Mouse (Mus musculus): ENCODE measurements around the gene Gm49368. TPM values are rescaled to one million over a fixed set of nuclear protein-coding genes. Genes with fewer than 3 reads are reported as not detected.

Gene Gm49368
- total and polyA plus RNA-seq, 2 experiments from 2014 or later: not detected

GRCm38 (mm10) chr7:128107462-128107861, 45.0 kb downstream of the Gm49368 start:
- Histone ChIP-seq H3K9ac (replicated peaks; ENCODE audit: low read length, poor library complexity, severe bottlenecking) (no peak overlapping the region), H3K36me3 (ENCODE audit: insufficient read depth, low read length) (no peaks in the 10 kb centered on the region), H3K27me3 (ENCODE audit: insufficient read depth, low read length) (no peaks in the 10 kb centered on the region), H3K4me2 (ENCODE audit: low read depth, low read length, poor library complexity, severe bottlenecking) (no peak overlapping the region), H3K4me3 (ENCODE audit: low read depth, low read length) (no peak overlapping the region), H3K9me3 (ENCODE audit: low read length) (no peaks in the 10 kb centered on the region), H3K4me1 (ENCODE audit: insufficient read depth, low read length) (no peaks in the 10 kb centered on the region), H3K27ac (ENCODE audit: low read depth, low read length) (no peak overlapping the region)
- no peak for DNase-seq (ENCODE audit: low spot score)
- no peak for ATAC-seq (ENCODE audit: low FRiP score)
- 91% methylated on average over 7 of the region's 7 CpGs for WGBS
- TF ChIP-seq CTCF (IDR thresholded peaks at IDR 0.05): no peak

DNA sequence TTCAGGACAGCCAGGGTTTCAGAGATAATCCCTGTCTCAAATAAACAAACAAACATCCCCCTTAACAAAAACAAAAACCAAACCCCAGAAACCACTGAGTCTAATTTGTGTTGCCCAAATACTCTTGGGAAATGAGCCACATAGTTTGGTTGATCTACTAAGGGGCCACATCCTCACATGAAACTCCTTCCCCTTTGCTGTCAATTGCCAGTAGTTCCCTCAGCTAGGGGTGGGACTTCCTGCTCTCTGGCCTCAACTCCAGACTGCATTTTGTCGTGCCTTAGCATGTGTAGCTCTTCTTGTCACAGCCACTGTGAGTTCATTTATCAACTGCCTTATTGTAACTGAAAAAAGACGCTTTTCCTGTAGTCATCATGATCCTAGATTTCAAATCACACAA, 47.8 kb downstream of the Gm49368 start:
- no peaks in the 10 kb centered on the region for H3K9me3 ChIP-seq (ENCODE audit: low read length)
- no peaks in the 10 kb centered on the region for H3K36me3 ChIP-seq (ENCODE audit: insufficient read depth, low read length)
- ATAC-seq (ENCODE audit: low FRiP score) (no peak), DNase-seq (ENCODE audit: low spot score) (no peak)
- H3K4me3 ChIP-seq (ENCODE audit: low read depth, low read length): no peak overlapping the region
- no peak overlapping the region for H3K9ac ChIP-seq (replicated peaks; ENCODE audit: low read length, poor library complexity, severe bottlenecking)
- TF ChIP-seq CTCF (IDR thresholded peaks at IDR 0.05): no peak
- H3K4me2 ChIP-seq (ENCODE audit: low read depth, low read length, poor library complexity, severe bottlenecking): no peak overlapping the region
- 79% methylated on average over 2 of the region's 2 CpGs for WGBS
- H3K27me3 ChIP-seq (ENCODE audit: insufficient read depth, low read length): no peaks in the 10 kb centered on the region
- no peak overlapping the region for H3K27ac ChIP-seq (ENCODE audit: low read depth, low read length)
- H3K4me1 ChIP-seq (ENCODE audit: insufficient read depth, low read length): no peaks in the 10 kb centered on the region

GRCm38 (mm10) chr7:128112131-128112530, 49.6 kb downstream of the Gm49368 start:
- Histone ChIP-seq H3K4me1 (ENCODE audit: insufficient read depth, low read length) (no peaks in the 10 kb centered on the region), H3K4me2 (ENCODE audit: low read depth, low read length, poor library complexity, severe bottlenecking) (no peak overlapping the region), H3K9me3 (ENCODE audit: low read length) (no peaks in the 10 kb centered on the region), H3K9ac (replicated peaks; ENCODE audit: low read length, poor library complexity, severe bottlenecking) (no peak overlapping the region), H3K4me3 (ENCODE audit: low read depth, low read length) (no peak overlapping the region), H3K27me3 (ENCODE audit: insufficient read depth, low read length) (no peaks in the 10 kb centered on the region), H3K36me3 (ENCODE audit: insufficient read depth, low read length) (no peaks in the 10 kb centered on the region), H3K27ac (ENCODE audit: low read depth, low read length) (no peak overlapping the region)
- WGBS: 91% methylated on average over 11 of the region's 11 CpGs
- TF ChIP-seq CTCF (IDR thresholded peaks at IDR 0.05): no peak
- DNase-seq (ENCODE audit: low spot score) (no peak), ATAC-seq (ENCODE audit: low FRiP score) (no peak)

GRCm38 (mm10) chr7:128114371-128115105, 52.1 kb downstream of the Gm49368 start:
- no peak overlapping the region for H3K27ac ChIP-seq (ENCODE audit: low read depth, low read length)
- ATAC-seq (ENCODE audit: low FRiP score) (no peak), DNase-seq (ENCODE audit: low spot score) (no peak)
- WGBS: 97% methylated on average over 11 of the region's 11 CpGs
- no peak for TF ChIP-seq CTCF (IDR thresholded peaks at IDR 0.05)
- H3K4me3 ChIP-seq (ENCODE audit: low read depth, low read length): no peak overlapping the region
- no peak overlapping the region for H3K9ac ChIP-seq (replicated peaks; ENCODE audit: low read length, poor library complexity, severe bottlenecking)
- no peaks in the 10 kb centered on the region for H3K9me3 ChIP-seq (ENCODE audit: low read length)
- no peaks in the 10 kb centered on the region for H3K27me3 ChIP-seq (ENCODE audit: insufficient read depth, low read length)
- no peak overlapping the region for H3K4me2 ChIP-seq (ENCODE audit: low read depth, low read length, poor library complexity, severe bottlenecking)
- no peaks in the 10 kb centered on the region for H3K4me1 ChIP-seq (ENCODE audit: insufficient read depth, low read length)
- H3K36me3 ChIP-seq (ENCODE audit: insufficient read depth, low read length): no peaks in the 10 kb centered on the region

GRCm38 (mm10) chr7:128115211-128115958, 52.9 kb downstream of the Gm49368 start:
- Histone ChIP-seq H3K27me3 (ENCODE audit: insufficient read depth, low read length) (no peaks in the 10 kb centered on the region), H3K4me1 (ENCODE audit: insufficient read depth, low read length) (no peaks in the 10 kb centered on the region), H3K9ac (replicated peaks; ENCODE audit: low read length, poor library complexity, severe bottlenecking) (no peak overlapping the region), H3K27ac (ENCODE audit: low read depth, low read length) (no peak overlapping the region), H3K36me3 (ENCODE audit: insufficient read depth, low read length) (no peaks in the 10 kb centered on the region), H3K9me3 (ENCODE audit: low read length) (no peaks in the 10 kb centered on the region), H3K4me3 (ENCODE audit: low read depth, low read length) (no peak overlapping the region), H3K4me2 (ENCODE audit: low read depth, low read length, poor library complexity, severe bottlenecking) (no peak overlapping the region)
- ATAC-seq (ENCODE audit: low FRiP score) (no peak), DNase-seq (ENCODE audit: low spot score) (no peak)
- TF ChIP-seq CTCF (IDR thresholded peaks at IDR 0.05): no peak
- 82% methylated on average over 5 of the region's 5 CpGs for WGBS

GRCm38 (mm10) chr7:128116396-128116795, 53.9 kb downstream of the Gm49368 start:
- DNase-seq (ENCODE audit: low spot score) (no peak), ATAC-seq (ENCODE audit: low FRiP score) (no peak)
- H3K4me2 ChIP-seq (ENCODE audit: low read depth, low read length, poor library complexity, severe bottlenecking): no peak overlapping the region
- H3K9ac ChIP-seq (replicated peaks; ENCODE audit: low read length, poor library complexity, severe bottlenecking): no peak overlapping the region
- no peaks in the 10 kb centered on the region for H3K9me3 ChIP-seq (ENCODE audit: low read length)
- H3K27ac ChIP-seq (ENCODE audit: low read depth, low read length): no peak overlapping the region
- no peak overlapping the region for H3K4me3 ChIP-seq (ENCODE audit: low read depth, low read length)
- 94% methylated on average over 5 of the region's 5 CpGs for WGBS
- no peaks in the 10 kb centered on the region for H3K4me1 ChIP-seq (ENCODE audit: insufficient read depth, low read length)
- TF ChIP-seq CTCF (IDR thresholded peaks at IDR 0.05): no peak
- H3K27me3 ChIP-seq (ENCODE audit: insufficient read depth, low read length): no peaks in the 10 kb centered on the region
- H3K36me3 ChIP-seq (ENCODE audit: insufficient read depth, low read length): no peaks in the 10 kb centered on the region

Data from midbrain, postnatal 0 days (tissue).